Mouse (Mus musculus): ENCODE results near the gene Ccdc152. TPM values are rescaled to one million over a fixed set of nuclear protein-coding genes. Genes with fewer than 3 reads are reported as not detected.
"Not testable (repeated sequence)": the region's sequence is repeated elsewhere in the genome, so short reads cannot be mapped to it uniquely, and the experiment has no call there.

Ccdc152 gene
- polyA plus RNA-seq, 1 experiment from 2014 or later: 0.27 TPM

DNA sequence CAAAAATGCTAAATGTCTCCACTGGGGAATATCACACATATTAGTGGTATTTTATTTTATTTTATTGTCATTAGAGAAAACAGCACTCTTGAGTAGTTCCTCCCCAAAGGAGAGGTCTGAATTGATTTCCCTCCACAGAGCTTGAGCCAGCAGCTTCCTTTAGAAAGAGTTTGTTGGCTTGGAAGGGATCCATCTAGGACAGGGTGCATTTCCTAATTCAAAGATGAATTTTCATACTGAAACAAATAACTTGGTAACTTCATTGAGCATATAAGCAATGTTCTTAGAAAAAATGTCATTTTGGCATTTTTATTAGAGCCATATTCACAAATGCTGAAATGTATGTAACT is 51.6 kb downstream of the Ccdc152 start:
- Histone ChIP-seq H3K36me3 (ENCODE audit: control insufficient read depth, insufficient read depth, low read length) (no peaks in the 10 kb centered on the region), H3K27ac (ENCODE audit: low read depth, low read length) (no peak overlapping the region), H3K9me3 (replicated peaks; ENCODE audit: control insufficient read depth, low read length) (no peaks in the 10 kb centered on the region), H3K4me1 (ENCODE audit: control insufficient read depth, insufficient read depth, low read length) (peaks cover 10% of the 10 kb centered on the region; the same call in 1 of the 2 replicates), H3K4me3 (ENCODE audit: low read depth, low read length) (no peak overlapping the region), H3K27me3 (ENCODE audit: control insufficient read depth, insufficient read depth, low read length) (no peaks in the 10 kb centered on the region), H3K4me2 (no peak overlapping the region), H3K9ac (ENCODE audit: low read depth, low read length) (no peak overlapping the region)
- ATAC-seq (replicated peaks; ENCODE audit: insufficient number of reproducible peaks, low FRiP score, low TSS enrichment): no peak

DNA sequence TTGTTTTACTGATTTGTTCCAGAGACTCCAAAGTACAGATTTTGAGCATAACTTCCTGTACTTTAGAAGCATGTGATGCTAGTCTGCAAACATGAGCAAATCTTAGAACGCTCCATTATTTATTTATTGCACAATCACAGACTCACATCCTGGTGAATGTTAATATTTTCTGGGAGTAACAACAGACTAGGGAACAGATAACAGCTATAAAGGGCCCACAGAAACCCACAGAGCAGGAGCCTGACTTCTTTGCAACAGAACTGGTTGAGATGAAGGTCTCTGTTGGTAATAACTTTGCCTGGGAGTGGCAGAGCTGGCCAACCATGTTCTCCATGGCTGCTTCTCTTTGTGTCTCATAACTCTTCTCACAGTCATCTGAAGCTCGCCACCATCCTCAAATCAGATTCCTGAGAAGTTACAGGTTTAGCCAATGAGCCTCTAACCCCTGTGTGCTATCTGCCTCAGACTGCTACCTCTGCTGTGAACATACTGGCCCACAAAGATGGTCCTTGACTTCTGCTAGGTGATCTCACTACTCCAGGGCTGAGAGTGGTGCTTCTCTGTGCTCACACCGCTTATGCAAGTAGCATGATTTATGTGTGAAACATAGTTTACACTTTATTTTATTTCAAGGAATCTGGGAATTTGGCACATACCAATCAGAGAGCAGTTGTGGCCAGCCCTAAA is 52.2 kb downstream of the Ccdc152 start:
- H3K4me2 ChIP-seq: no peak overlapping the region
- WGBS (ENCODE audit: insufficient replicate concordance): 77% methylated on average over 3 of the region's 3 CpGs

DNA sequence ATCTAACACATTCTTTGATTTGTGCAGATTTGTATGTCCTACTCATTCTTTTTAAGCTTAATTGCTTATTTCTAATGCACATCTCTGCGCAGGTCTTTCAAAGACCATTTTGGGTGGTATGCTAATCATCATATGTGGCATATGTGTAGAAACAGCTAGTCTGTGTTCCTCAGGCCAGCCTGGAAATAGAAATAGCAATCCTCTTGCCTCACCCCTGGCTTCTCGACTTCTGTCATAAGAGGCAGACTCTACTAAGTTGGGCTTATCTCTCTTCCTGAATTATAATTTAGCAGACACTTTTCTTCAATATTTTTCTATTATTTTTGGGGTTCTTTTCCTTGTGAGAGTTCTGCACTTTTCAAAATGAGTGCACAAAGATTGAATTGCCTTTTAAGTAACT is 52.7 kb downstream of the Ccdc152 start:
- WGBS (ENCODE audit: insufficient replicate concordance): 48% methylated on average over 2 of the region's 2 CpGs

More for the DNA sequence above, 52.2 kb downstream of the Ccdc152 start:
- no peak overlapping the region for H3K4me3 ChIP-seq (ENCODE audit: low read depth, low read length)
- H3K36me3 ChIP-seq (ENCODE audit: control insufficient read depth, insufficient read depth, low read length): no peaks in the 10 kb centered on the region
- no peaks in the 10 kb centered on the region for H3K27me3 ChIP-seq (ENCODE audit: control insufficient read depth, insufficient read depth, low read length)
- H3K9ac ChIP-seq (ENCODE audit: low read depth, low read length): no peak overlapping the region
- H3K4me1 ChIP-seq (ENCODE audit: control insufficient read depth, insufficient read depth, low read length): peaks cover 10% of the 10 kb centered on the region; the same call in 1 of the 2 replicates
- H3K27ac ChIP-seq (ENCODE audit: low read depth, low read length): no peak overlapping the region
- H3K9me3 ChIP-seq (replicated peaks; ENCODE audit: control insufficient read depth, low read length): no peaks in the 10 kb centered on the region
- ATAC-seq (replicated peaks; ENCODE audit: insufficient number of reproducible peaks, low FRiP score, low TSS enrichment): no peak

DNA sequence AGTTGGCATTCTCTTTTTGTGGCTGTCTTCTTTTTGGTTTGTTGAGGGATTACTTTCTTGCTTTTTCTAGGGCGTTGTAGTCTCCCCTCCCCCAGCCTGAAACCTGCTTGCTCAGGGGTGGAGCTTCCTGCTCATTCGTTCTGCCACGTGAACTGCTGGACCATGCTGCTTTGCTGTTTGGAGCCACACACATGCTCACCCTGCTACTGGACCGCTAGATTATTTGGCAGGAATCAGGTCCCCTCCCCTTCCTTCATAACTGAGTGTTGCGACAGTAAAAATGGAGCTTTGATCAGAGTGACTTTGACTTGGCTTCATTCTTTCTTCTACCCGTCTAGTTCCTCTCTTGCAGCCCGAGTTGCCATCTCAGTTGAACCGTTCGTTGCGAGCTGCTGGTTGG is 58.3 kb downstream of the Ccdc152 start:
- H3K36me3 ChIP-seq (ENCODE audit: control insufficient read depth, insufficient read depth, low read length); H3K4me1 ChIP-seq (ENCODE audit: control insufficient read depth, insufficient read depth, low read length); ATAC-seq (replicated peaks; ENCODE audit: insufficient number of reproducible peaks, low FRiP score, low TSS enrichment); H3K4me2 ChIP-seq; H3K9ac ChIP-seq (ENCODE audit: low read depth, low read length); H3K27me3 ChIP-seq (ENCODE audit: control insufficient read depth, insufficient read depth, low read length); H3K9me3 ChIP-seq (replicated peaks; ENCODE audit: control insufficient read depth, low read length); H3K4me3 ChIP-seq (ENCODE audit: low read depth, low read length); H3K27ac ChIP-seq (ENCODE audit: low read depth, low read length): not testable (repeated sequence)
- 79% methylated on average over 10 of the region's 10 CpGs for WGBS (ENCODE audit: insufficient replicate concordance)

More for the DNA sequence above, 52.7 kb downstream of the Ccdc152 start:
- Histone ChIP-seq H3K4me1 (ENCODE audit: control insufficient read depth, insufficient read depth, low read length) (peaks cover 10% of the 10 kb centered on the region; the same call in 1 of the 2 replicates), H3K9ac (ENCODE audit: low read depth, low read length) (no peak overlapping the region), H3K4me2 (no peak overlapping the region), H3K36me3 (ENCODE audit: control insufficient read depth, insufficient read depth, low read length) (no peaks in the 10 kb centered on the region), H3K9me3 (replicated peaks; ENCODE audit: control insufficient read depth, low read length) (no peaks in the 10 kb centered on the region), H3K27ac (ENCODE audit: low read depth, low read length) (no peak overlapping the region), H3K27me3 (ENCODE audit: control insufficient read depth, insufficient read depth, low read length) (no peaks in the 10 kb centered on the region), H3K4me3 (ENCODE audit: low read depth, low read length) (no peak overlapping the region)
- no peak for ATAC-seq (replicated peaks; ENCODE audit: insufficient number of reproducible peaks, low FRiP score, low TSS enrichment)

DNA sequence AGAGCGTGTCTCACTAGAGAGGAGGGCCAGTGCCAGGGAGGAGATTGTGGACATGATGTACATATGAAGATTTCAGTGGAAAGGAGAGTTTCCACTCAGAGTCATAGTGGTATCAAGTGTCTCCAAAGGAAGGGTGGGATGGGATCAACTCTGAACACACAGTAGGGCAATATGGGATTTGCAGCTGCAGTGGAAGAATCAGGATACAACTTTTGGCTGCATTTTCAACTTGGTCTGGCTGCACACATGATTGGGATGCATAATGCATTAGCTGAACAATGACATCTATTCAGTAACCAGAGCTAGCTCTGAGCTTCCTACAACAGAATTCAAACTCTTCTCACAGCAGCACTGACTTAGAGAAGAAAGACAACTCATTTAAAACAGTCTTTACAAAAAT is 65.4 kb downstream of the Ccdc152 start:
- Histone ChIP-seq H3K9me3 (replicated peaks; ENCODE audit: control insufficient read depth, low read length) (no peaks in the 10 kb centered on the region), H3K9ac (ENCODE audit: low read depth, low read length) (no peak overlapping the region), H3K4me2 (no peak overlapping the region), H3K4me1 (ENCODE audit: control insufficient read depth, insufficient read depth, low read length) (no peaks in the 10 kb centered on the region), H3K36me3 (ENCODE audit: control insufficient read depth, insufficient read depth, low read length) (no peaks in the 10 kb centered on the region), H3K27me3 (ENCODE audit: control insufficient read depth, insufficient read depth, low read length) (no peaks in the 10 kb centered on the region), H3K27ac (ENCODE audit: low read depth, low read length) (no peak overlapping the region), H3K4me3 (ENCODE audit: low read depth, low read length) (no peak overlapping the region)
- WGBS (ENCODE audit: insufficient replicate concordance): 90% methylated on average over 1 of the region's 1 CpGs
- ATAC-seq (replicated peaks; ENCODE audit: insufficient number of reproducible peaks, low FRiP score, low TSS enrichment): no peak

DNA sequence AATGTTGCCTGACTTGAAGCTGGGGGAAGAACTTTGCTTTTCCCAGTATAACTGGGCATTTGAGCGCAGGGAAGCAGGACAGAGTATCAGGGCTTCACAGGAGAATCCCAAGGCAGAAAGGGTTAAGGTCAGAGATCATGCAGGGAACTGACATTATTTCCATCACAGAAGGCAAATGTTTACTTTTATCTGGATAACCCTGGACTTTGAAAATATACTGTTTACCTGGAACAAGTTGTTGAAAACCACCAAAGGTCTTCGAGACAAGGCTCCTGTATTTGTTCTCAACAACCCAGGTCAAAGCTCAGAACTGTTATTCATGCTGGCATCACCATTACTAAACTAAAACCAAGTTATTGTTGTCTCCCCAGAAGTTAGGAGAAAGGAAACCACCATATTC is 67.0 kb downstream of the Ccdc152 start:
- H3K27me3 ChIP-seq (ENCODE audit: control insufficient read depth, insufficient read depth, low read length): no peaks in the 10 kb centered on the region
- ATAC-seq (replicated peaks; ENCODE audit: insufficient number of reproducible peaks, low FRiP score, low TSS enrichment): no peak
- H3K9me3 ChIP-seq (replicated peaks; ENCODE audit: control insufficient read depth, low read length): no peaks in the 10 kb centered on the region
- WGBS (ENCODE audit: insufficient replicate concordance): 82% methylated on average over 2 of the region's 2 CpGs
- H3K4me3 ChIP-seq (ENCODE audit: low read depth, low read length): no peak overlapping the region
- H3K36me3 ChIP-seq (ENCODE audit: control insufficient read depth, insufficient read depth, low read length): no peaks in the 10 kb centered on the region
- H3K4me2 ChIP-seq: no peak overlapping the region
- no peak overlapping the region for H3K27ac ChIP-seq (ENCODE audit: low read depth, low read length)
- no peak overlapping the region for H3K9ac ChIP-seq (ENCODE audit: low read depth, low read length)
- H3K4me1 ChIP-seq (ENCODE audit: control insufficient read depth, insufficient read depth, low read length): no peaks in the 10 kb centered on the region

DNA sequence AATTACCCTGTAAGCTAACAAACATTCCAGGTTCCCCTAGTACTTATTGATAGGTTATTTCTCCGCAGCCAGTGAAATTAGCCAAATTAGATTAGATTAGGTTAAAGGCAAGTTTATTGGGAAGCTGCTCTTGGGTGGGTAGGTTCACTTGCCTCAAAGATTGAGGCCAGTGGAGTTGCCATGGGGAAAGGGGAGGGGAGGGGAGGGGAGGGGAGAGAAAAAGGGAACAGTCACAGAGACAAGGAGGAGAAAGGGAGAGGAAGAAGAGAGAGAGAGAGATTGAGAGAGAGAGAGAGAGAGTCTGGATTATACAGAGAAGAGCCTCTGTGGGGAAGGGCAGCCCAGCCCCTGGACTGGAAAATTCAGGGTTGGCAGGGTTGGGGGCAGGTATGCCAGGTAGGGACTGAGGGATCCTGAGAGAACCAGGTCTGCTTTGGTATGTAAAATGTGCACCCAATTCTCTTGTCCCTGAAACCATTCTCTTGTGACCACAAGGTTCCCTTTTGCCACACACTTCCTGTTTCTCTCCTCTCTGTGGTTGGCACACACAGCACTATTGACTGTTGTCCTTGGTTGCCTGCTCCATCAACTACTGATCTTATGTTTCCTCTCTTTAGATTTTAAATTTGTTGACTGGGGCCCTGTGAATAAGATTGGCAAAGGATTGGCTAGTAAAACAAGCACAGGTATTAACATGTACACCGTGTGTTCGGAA is 69.3 kb downstream of the Ccdc152 start:
- Histone ChIP-seq H3K9me3 (replicated peaks; ENCODE audit: control insufficient read depth, low read length) (no peaks in the 10 kb centered on the region), H3K36me3 (ENCODE audit: control insufficient read depth, insufficient read depth, low read length) (no peaks in the 10 kb centered on the region), H3K4me1 (ENCODE audit: control insufficient read depth, insufficient read depth, low read length) (no peaks in the 10 kb centered on the region), H3K27me3 (ENCODE audit: control insufficient read depth, insufficient read depth, low read length) (no peaks in the 10 kb centered on the region), H3K4me3 (ENCODE audit: low read depth, low read length) (no peak overlapping the region), H3K9ac (ENCODE audit: low read depth, low read length) (no peak overlapping the region), H3K4me2 (no peak overlapping the region), H3K27ac (ENCODE audit: low read depth, low read length) (no peak overlapping the region)
- ATAC-seq (replicated peaks; ENCODE audit: insufficient number of reproducible peaks, low FRiP score, low TSS enrichment): no peak
- WGBS (ENCODE audit: insufficient replicate concordance): 84% methylated on average over 3 of the region's 3 CpGs

DNA sequence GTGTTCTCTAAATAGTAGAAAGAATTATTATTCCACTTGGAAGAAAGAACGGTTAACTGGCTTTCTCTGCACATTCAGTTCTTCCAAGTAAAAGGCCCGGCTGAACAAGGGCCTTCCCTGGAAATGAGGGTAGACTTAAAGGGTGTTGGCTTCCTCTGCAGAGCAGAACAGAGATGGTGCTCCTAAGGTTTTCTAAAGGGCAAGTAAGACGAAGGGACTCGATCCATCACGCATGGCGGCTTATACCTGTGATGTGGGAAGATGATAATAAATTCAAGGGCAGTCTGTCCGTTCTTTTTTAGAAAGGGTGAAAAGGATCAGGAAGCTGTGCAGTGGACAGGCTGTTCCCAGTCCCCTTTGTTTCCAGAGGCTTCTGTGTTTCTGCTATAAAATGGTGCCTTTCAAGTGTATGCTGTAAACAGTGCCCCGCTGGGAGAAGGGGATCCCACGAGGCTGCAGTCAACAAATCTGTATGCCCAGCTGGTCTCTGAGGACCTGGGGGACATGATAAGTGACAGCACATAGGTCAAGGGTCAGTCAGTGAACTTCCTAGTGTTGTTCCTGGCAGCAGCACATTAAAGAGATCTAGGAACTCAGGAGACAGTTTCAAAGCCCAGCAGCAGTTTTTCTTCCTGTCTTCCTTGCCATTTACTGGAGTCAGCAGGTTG is 71.0 kb downstream of the Ccdc152 start:
- H3K4me1 ChIP-seq (ENCODE audit: control insufficient read depth, insufficient read depth, low read length): no peaks in the 10 kb centered on the region
- no peaks in the 10 kb centered on the region for H3K9me3 ChIP-seq (replicated peaks; ENCODE audit: control insufficient read depth, low read length)
- no peak overlapping the region for H3K9ac ChIP-seq (ENCODE audit: low read depth, low read length)
- WGBS (ENCODE audit: insufficient replicate concordance): 48% methylated on average over 9 of the region's 9 CpGs
- no peaks in the 10 kb centered on the region for H3K27me3 ChIP-seq (ENCODE audit: control insufficient read depth, insufficient read depth, low read length)
- no peak overlapping the region for H3K4me2 ChIP-seq
- ATAC-seq (replicated peaks; ENCODE audit: insufficient number of reproducible peaks, low FRiP score, low TSS enrichment): no peak
- H3K27ac ChIP-seq (ENCODE audit: low read depth, low read length): no peak overlapping the region
- H3K4me3 ChIP-seq (ENCODE audit: low read depth, low read length): no peak overlapping the region
- no peaks in the 10 kb centered on the region for H3K36me3 ChIP-seq (ENCODE audit: control insufficient read depth, insufficient read depth, low read length)
